Mouse (Mus musculus): ENCODE data around the gene Pi16.

DNA sequence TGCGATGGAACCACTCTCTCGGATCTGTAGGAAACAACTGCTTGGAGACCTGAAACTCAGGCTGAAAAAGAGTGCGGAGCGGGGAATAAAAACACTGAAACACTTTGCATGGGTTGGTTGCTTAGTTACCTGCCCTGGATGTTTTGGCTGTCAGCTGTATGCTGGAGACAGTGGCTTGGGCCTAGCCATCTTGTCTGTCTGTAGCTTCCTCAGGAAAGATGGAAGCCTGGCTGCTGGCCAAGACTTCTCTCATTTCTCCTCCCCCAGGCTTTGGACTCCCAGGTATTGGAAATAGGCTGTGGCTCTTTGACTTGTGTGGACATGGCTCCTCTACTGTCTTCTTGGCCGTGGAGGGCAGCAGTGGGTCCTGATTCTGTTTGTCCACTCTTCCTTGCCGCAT lies 16.1 kb upstream of the Pi16 start:
- TF ChIP-seq CTCF (IDR thresholded peaks at IDR 0.05; ENCODE audit: borderline replicate concordance, insufficient read depth, low read length): no peak
- TF ChIP-seq POLR2A (IDR thresholded peaks at IDR 0.05; ENCODE audit: low read depth, low read length): no peak

Data from embryonic fibroblast, embryonic 13.5 days (primary cell).